Mouse (Mus musculus): ENCODE results near the gene Tmem203. TPM values are rescaled to one million over a fixed set of nuclear protein-coding genes. Genes with fewer than 3 reads are reported as not detected.
A peak's percentile ranks its signal among the peaks of the same experiment; 100 is the strongest.

Tmem203 gene
- total and polyA plus RNA-seq, 3 experiments = 21.2 to 28.3 (median 21.5) TPM

GRCm38 (mm10) chr2:25240723-25241437 is 14.4 kb upstream of the Tmem203 start:
- no peaks in the 10 kb centered on the region for H3K9me3 ChIP-seq (replicated peaks; ENCODE audit: low read length)
- dilution Hi-C loops (cut with MboI; ENCODE audit: extremely low pct_ligation_motif_present, extremely low pct_unique_long_range_greater_than_20kb, low sequenced_read_pairs) = no loop called here
- in situ Hi-C loops (cut with MboI; ENCODE audit: low pct_ligation_motif_present, low pct_unique_long_range_greater_than_20kb, low sequenced_read_pairs) = no loop called here
- no peaks in the 10 kb centered on the region for H3K79me2 ChIP-seq (replicated peaks; ENCODE audit: control insufficient read depth, extremely low read depth, insufficient read depth, poor library complexity, severe bottlenecking)
- H3K27ac ChIP-seq (ENCODE audit: insufficient read depth, low read depth) = no peak overlapping the region
- TF ChIP-seq POLR2A (IDR thresholded peaks at IDR 0.05; ENCODE audit: low read depth, low read length) = peak; percentile 73
- no peak for TF ChIP-seq MEF2A (IDR thresholded peaks at IDR 0.05; ENCODE audit: borderline replicate concordance, low read depth, low read length)
- no peak for TF ChIP-seq ELF1 (IDR thresholded peaks at IDR 0.05; ENCODE audit: low read depth, low read length)
- no peak for TF ChIP-seq CTCF (conservative IDR thresholded peaks at IDR 0.05 in 1 of 2, IDR thresholded peaks at IDR 0.05 in 1 of 2; ENCODE audit: low read depth in 2 of 2, low read length in 2 of 2)
- no peak for TF ChIP-seq BHLHE40 (IDR thresholded peaks at IDR 0.05; ENCODE audit: low read depth, low read length)
- TF ChIP-seq TCF12 (IDR thresholded peaks at IDR 0.05; ENCODE audit: low read depth, low read length) = 0 out of 2 replicates have a peak, but pooled peaks have one; percentile 41
- TF ChIP-seq JUND (conservative IDR thresholded peaks at IDR 0.05; ENCODE audit: low read depth, low read length) = no peak
- TF ChIP-seq TBP (conservative IDR thresholded peaks at IDR 0.05; ENCODE audit: low read depth, low read length) = no peak
- no peak for TF ChIP-seq MAZ (IDR thresholded peaks at IDR 0.05; ENCODE audit: low read depth, low read length)
- TF ChIP-seq NELFE (IDR thresholded peaks at IDR 0.05; ENCODE audit: low read depth, low read length) = 0 out of 2 replicates have a peak, but pooled peaks have one; percentile 48
- TF ChIP-seq MAX (IDR thresholded peaks at IDR 0.05; ENCODE audit: low read length) = no peak; the same call in 1 of the 2 replicates
- no peak for TF ChIP-seq EP300 (IDR thresholded peaks at IDR 0.05; ENCODE audit: low read length)
- no peak for TF ChIP-seq IRF4 (IDR thresholded peaks at IDR 0.05; ENCODE audit: low read depth, low read length)
- TF ChIP-seq CHD1 (IDR thresholded peaks at IDR 0.05; ENCODE audit: low read depth, low read length) = no peak
- no peak for TF ChIP-seq ZMIZ1 (IDR thresholded peaks at IDR 0.05; ENCODE audit: low read depth, low read length)
- no peak for TF ChIP-seq ETS1 (conservative IDR thresholded peaks at IDR 0.05; ENCODE audit: low read depth, low read length)
- no peak for TF ChIP-seq CHD2 (IDR thresholded peaks at IDR 0.05; ENCODE audit: low read length)
- TF ChIP-seq NRF1 (IDR thresholded peaks at IDR 0.05; ENCODE audit: low read depth, low read length) = peak; percentile 84
- no peak for TF ChIP-seq MAFK (IDR thresholded peaks at IDR 0.05; ENCODE audit: insufficient replicate concordance, low read length)
- no peak for TF ChIP-seq PAX5 (IDR thresholded peaks at IDR 0.05; ENCODE audit: low read length)
- no peak for TF ChIP-seq RAD21 (IDR thresholded peaks at IDR 0.05; ENCODE audit: low read depth, low read length)
- H3K27me3 ChIP-seq (replicated peaks) = peaks cover 50% of the 10 kb centered on the region
- H3K9ac ChIP-seq (ENCODE audit: insufficient read depth, low read depth) = peak overlapping the region; percentile 3; the same call in 1 of the 2 replicates
- peak overlapping the region; percentile 89 for H3K4me2 ChIP-seq (ENCODE audit: insufficient read depth, low read depth, poor library complexity, severe bottlenecking)
- peaks cover 11 to 25% of the 10 kb centered on the region in 2 experiments for H3K36me3 ChIP-seq (replicated peaks in 1 of 2; ENCODE audit: control insufficient read depth in 1 of 2, insufficient read depth in 1 of 2, low read length in 1 of 2)
- H3K4me3 ChIP-seq (replicated peaks in 1 of 3; ENCODE audit: low read depth in 2 of 3, low read length in 2 of 3, poor library complexity in 1 of 3) = peak overlapping the region; percentile 29 to 49 (median 44)
- peaks cover 12 to 16% of the 10 kb centered on the region in 2 experiments for H3K4me1 ChIP-seq (ENCODE audit: control insufficient read depth in 1 of 2, insufficient read depth in 2 of 2)
- DNase-seq (ENCODE audit: extremely low read depth) = peak; percentile 74

- H3K4me3 ChIP-seq (replicated peaks in 1 of 3; ENCODE audit: low read depth in 2 of 3, low read length in 2 of 3, poor library complexity in 1 of 3) = peak overlapping the region in 2 of 3 experiments; percentile 44 to 49
- peaks cover 45% of the 10 kb centered on the region for H3K27me3 ChIP-seq (replicated peaks)
Observed at GRCm38 (mm10) chr2:25241438-25241775, 13.8 kb upstream of the Tmem203 start.

More at GRCm38 (mm10) chr2:25241438-25241775, 13.8 kb upstream of the Tmem203 start:
- no peak for TF ChIP-seq TBP (conservative IDR thresholded peaks at IDR 0.05; ENCODE audit: low read depth, low read length)
- no peak for TF ChIP-seq ETS1 (conservative IDR thresholded peaks at IDR 0.05; ENCODE audit: low read depth, low read length)
- TF ChIP-seq BHLHE40 (IDR thresholded peaks at IDR 0.05; ENCODE audit: low read depth, low read length) = no peak
- no peak for TF ChIP-seq MAFK (IDR thresholded peaks at IDR 0.05; ENCODE audit: insufficient replicate concordance, low read length)
- no peak for TF ChIP-seq ZNF384 (IDR thresholded peaks at IDR 0.05; ENCODE audit: low read depth, low read length)
- no peak for TF ChIP-seq HCFC1 (IDR thresholded peaks at IDR 0.05; ENCODE audit: low read depth, low read length)
- no peak for TF ChIP-seq RAD21 (IDR thresholded peaks at IDR 0.05; ENCODE audit: low read depth, low read length)
- TF ChIP-seq ELF1 (IDR thresholded peaks at IDR 0.05; ENCODE audit: low read depth, low read length) = no peak
- TF ChIP-seq ZC3H11A (IDR thresholded peaks at IDR 0.05; ENCODE audit: low read depth, low read length) = no peak
- no peak for TF ChIP-seq MYC (IDR thresholded peaks at IDR 0.05; ENCODE audit: low read depth, low read length)
- no peak for TF ChIP-seq NELFE (IDR thresholded peaks at IDR 0.05; ENCODE audit: low read depth, low read length)
- no peak for TF ChIP-seq ZMIZ1 (IDR thresholded peaks at IDR 0.05; ENCODE audit: low read depth, low read length)
- no peak for TF ChIP-seq SMC3 (IDR thresholded peaks at IDR 0.05; ENCODE audit: low read depth, low read length)
- no peaks in the 10 kb centered on the region for H3K79me2 ChIP-seq (replicated peaks; ENCODE audit: control insufficient read depth, extremely low read depth, insufficient read depth, poor library complexity, severe bottlenecking)
- in situ Hi-C loops (cut with MboI; ENCODE audit: low pct_ligation_motif_present, low pct_unique_long_range_greater_than_20kb, low sequenced_read_pairs) = no loop called here
- no peaks in the 10 kb centered on the region for H3K9me3 ChIP-seq (replicated peaks; ENCODE audit: low read length)
- no peak overlapping the region for H3K9ac ChIP-seq (ENCODE audit: insufficient read depth, low read depth)
- H3K36me3 ChIP-seq (replicated peaks in 1 of 2; ENCODE audit: control insufficient read depth in 1 of 2, insufficient read depth in 1 of 2, low read length in 1 of 2) = peaks cover 16 to 30% of the 10 kb centered on the region in 2 experiments
- no peak overlapping the region for H3K27ac ChIP-seq (ENCODE audit: insufficient read depth, low read depth)
- H3K4me2 ChIP-seq (ENCODE audit: insufficient read depth, low read depth, poor library complexity, severe bottlenecking) = peak overlapping the region; percentile 89
- no peak for DNase-seq (ENCODE audit: extremely low read depth)
- H3K4me1 ChIP-seq (ENCODE audit: control insufficient read depth in 1 of 2, insufficient read depth in 2 of 2) = peaks cover 8 to 16% of the 10 kb centered on the region in 2 experiments
- dilution Hi-C loops (cut with MboI; ENCODE audit: extremely low pct_ligation_motif_present, extremely low pct_unique_long_range_greater_than_20kb, low sequenced_read_pairs) = no loop called here
